Mouse (Mus musculus): Measurements from ENCODE around the gene Sall2.
"Not testable (repeated sequence)": the region's sequence is repeated elsewhere in the genome, so short reads cannot be mapped to it uniquely, and the experiment has no call there.

Gene Sall2

GRCm38 (mm10) chr14:52327910-52328812 lies at the start of gene Sall2:
Gene Sall2, minus strand, starts transcription at chr14:52328762.
- no peak for DNase-seq (ENCODE audit: low spot score)

GRCm38 (mm10) chr14:52368741-52369140 lies 40.2 kb upstream of the Sall2 start:
- peak; percentile 7 for DNase-seq (ENCODE audit: low spot score)

- no peak for DNase-seq (ENCODE audit: low spot score)
Observed at GRCm38 (mm10) chr14:52356308-52356707, 27.7 kb upstream of the Sall2 start, which contains the start of gene Olfr1513. Gene Olfr1513, minus strand, starts transcription at chr14:52356408.

- DNase-seq (ENCODE audit: low spot score): no peak
Observed at GRCm38 (mm10) chr14:52339512-52339852, 10.9 kb upstream of the Sall2 start.

GRCm38 (mm10) chr14:52338751-52339511 lies 10.4 kb upstream of the Sall2 start:
- DNase-seq (ENCODE audit: low spot score): peak; percentile 74

- DNase-seq (ENCODE audit: low spot score): no peak
Observed at GRCm38 (mm10) chr14:52332171-52332570, 3.6 kb upstream of the Sall2 start.

- no peak for DNase-seq (ENCODE audit: low spot score)
Observed at GRCm38 (mm10) chr14:52331069-52331750, 2.6 kb upstream of the Sall2 start.

GRCm38 (mm10) chr14:52327375-52327901 lies 1.1 kb downstream of the Sall2 start:
- no peak for DNase-seq (ENCODE audit: low spot score)

- DNase-seq (ENCODE audit: low spot score): no peak
Observed at GRCm38 (mm10) chr14:52325890-52326289, 2.7 kb downstream of the Sall2 start.

GRCm38 (mm10) chr14:52319361-52319760 lies 9.2 kb downstream of the Sall2 start:
- DNase-seq (ENCODE audit: low spot score): no peak

GRCm38 (mm10) chr14:52316441-52317225 lies 11.9 kb downstream of the Sall2 start:
- no peak for DNase-seq (ENCODE audit: low spot score)

- DNase-seq (ENCODE audit: low spot score): no peak
Observed at GRCm38 (mm10) chr14:52315792-52316440, 12.6 kb downstream of the Sall2 start.

- no peak for DNase-seq (ENCODE audit: low spot score)
Observed at GRCm38 (mm10) chr14:52315283-52315780, 13.2 kb downstream of the Sall2 start.

GRCm38 (mm10) chr14:52314808-52315150 lies 13.8 kb downstream of the Sall2 start:
- DNase-seq (ENCODE audit: low spot score): no peak

GRCm38 (mm10) chr14:52313931-52314807 lies 14.4 kb downstream of the Sall2 start:
- no peak for DNase-seq (ENCODE audit: low spot score)

GRCm38 (mm10) chr14:52310906-52311305 lies 17.7 kb downstream of the Sall2 start:
- no peak for DNase-seq (ENCODE audit: low spot score)

- not testable (repeated sequence) for DNase-seq (ENCODE audit: low spot score)
Observed at GRCm38 (mm10) chr14:52310343-52310742, 18.2 kb downstream of the Sall2 start.

GRCm38 (mm10) chr14:52306100-52306499 lies 22.5 kb downstream of the Sall2 start:
- no peak for DNase-seq (ENCODE audit: low spot score)

GRCm38 (mm10) chr14:52304644-52305271 lies 23.8 kb downstream of the Sall2 start, which contains the start of gene Mettl3:
Gene Mettl3, minus strand, starts transcription at chr14:52305128.
- peak; percentile 89 for DNase-seq (ENCODE audit: low spot score)

Measured in layer of hippocampus, adult 9-10 months (tissue).